Mouse (Mus musculus) G1E (cell line): ENCODE measurements around the gene Opn3.

Experiments used
- CTCF ChIP-seq: IDR thresholded peaks from 2 replicates; pipeline ENCODE4 v1.5.1; 2012; ENCODE audit warnings: low read depth, low read length, inconsistent platforms, mixed read lengths
- GATA1 ChIP-seq: IDR thresholded peaks from 2 replicates; pipeline ENCODE4 v1.6.1; 2012; ENCODE audit warnings: borderline replicate concordance, low read length, inconsistent platforms, mixed read lengths
- GATA2 ChIP-seq: IDR thresholded peaks from 2 replicates; pipeline ENCODE4 v1.6.1; 2012; ENCODE audit warnings: low read depth, low read length, inconsistent platforms, borderline replicate concordance
- POLR2AphosphoS5 ChIP-seq: IDR thresholded peaks from 2 replicates; pipeline ENCODE4 v1.6.1; 2012; ENCODE audit warnings: low read depth, low read length, inconsistent platforms; ENCODE audit not compliant: insufficient replicate concordance
- TAL1 ChIP-seq: conservative IDR thresholded peaks from 2 replicates; pipeline ENCODE4 v1.6.1; 2012; ENCODE audit warnings: low read depth, low read length, inconsistent platforms, mixed read lengths

GRCm38 (mm10) chr1:175646952-175647351 is 45.6 kb downstream of the Opn3 start:
- no peak for TF ChIP-seq CTCF
- no peak for TF ChIP-seq TAL1
- TF ChIP-seq GATA1 = no peak
- TF ChIP-seq POLR2AphosphoS5 = no peak
- TF ChIP-seq GATA2 = no peak
